Mouse (Mus musculus) kidney, postnatal 0 days (tissue): ENCODE measurements around the gene Mapkapk2. TPM values are rescaled to one million over a fixed set of nuclear protein-coding genes. Genes with fewer than 3 reads are reported as not detected.
"Not testable (repeated sequence)": the region's sequence is repeated elsewhere in the genome, so short reads cannot be mapped to it uniquely, and the experiment has no call there.

Source experiments
- ATAC-seq: fragments of 200-750 bp; cut with Nextera tagmentation; replicated peaks from 2 replicates; pipeline ENCODE4 v1.8.0; 2017; ENCODE audit warnings: low read depth, moderate number of reproducible peaks, moderate TSS enrichment, moderate library complexity; ENCODE audit not compliant: low FRiP score
- DNase-seq: peaks from one replicate; pipeline ENCODE4 v3.0.0-alpha.2; 2016; ENCODE audit warnings: low spot score
- H3K27ac ChIP-seq: fragments of 300-500 bp; sonication (generic); 2 replicates; pipeline ENCODE4 v1.5.1; 2014; ENCODE audit warnings: mild to moderate bottlenecking
- H3K27me3 ChIP-seq: fragments of 300-500 bp; sonication (generic); 2 replicates; pipeline ENCODE4 v1.6.1; 2014; ENCODE audit warnings: low read length, mixed read lengths; ENCODE audit not compliant: insufficient read depth
- H3K36me3 ChIP-seq: fragments of 300-500 bp; sonication (generic); 2 replicates; pipeline ENCODE4 v1.6.1; 2014; ENCODE audit warnings: low read length, mixed read lengths; ENCODE audit not compliant: insufficient read depth
- H3K4me1 ChIP-seq: fragments of 300-500 bp; sonication (generic); replicated peaks from 2 replicates; pipeline ENCODE4 v1.6.1; 2014; ENCODE audit warnings: antibody characterized with exemption, low read length, mixed read lengths; ENCODE audit not compliant: insufficient read depth
- H3K4me2 ChIP-seq: fragments of 300-500 bp; sonication (generic); 2 replicates; pipeline ENCODE4 v1.6.1; 2014; ENCODE audit warnings: mild to moderate bottlenecking, low read length, moderate library complexity, mixed read lengths
- H3K4me3 ChIP-seq: fragments of 300-500 bp; sonication (generic); replicated peaks from 2 replicates; pipeline ENCODE4 v1.5.1; 2014; ENCODE audit warnings: low read depth, low read length
- H3K9ac ChIP-seq: fragments of 300-500 bp; sonication (generic); 2 replicates; pipeline ENCODE4 v1.6.1; 2014; ENCODE audit warnings: low read depth, low read length
- H3K9me3 ChIP-seq: fragments of 300-500 bp; sonication (generic); replicated peaks from 2 replicates; pipeline ENCODE4 v1.6.1; 2016; ENCODE audit warnings: low read length, inconsistent platforms, mixed read lengths
- CTCF ChIP-seq: IDR thresholded peaks from 2 replicates; pipeline ENCODE4 v1.5.1; 2016; ENCODE audit warnings: antibody characterized with exemption, low read depth, mild to moderate bottlenecking, moderate library complexity
- WGBS: fragments of 180-500 bp; shearing (Covaris S2); extraction: QIAGEN DNeasy Blood & Tissue Kit; methylation state at CpG from one replicate; pipeline ENCODE4 v1.1.7; 2014; 5-methylcytosine and 5-hydroxymethylcytosine counted together
- polyA plus RNA-seq: library from polyadenylated mRNA; unstranded; fragments of >200 nt; fragmentation: Nextera tagmentation; extraction: Ambion mirVana; gene quantifications from 2 replicates; pipeline ENCODE4 v1.2.1, GENCODE M21; 2015

The Mapkapk2 gene
- 50.1 and 55.9 TPM in 2 replicates for polyA plus RNA-seq

GRCm38 (mm10) chr1:131097700-131098094 lies at the start of gene Mapkapk2:
Gene Mapkapk2 (minus strand): TSS chr1:131097826.
- Histone ChIP-seq H3K27me3 (no peaks in the 10 kb centered on the region), H3K4me2 (peak within 1 kb of the TSS; percentile 88), H3K4me3 (peak within 1 kb of the TSS; percentile 83), H3K4me1 (peaks cover 35% of the 10 kb centered on the region), H3K9me3 (no peaks in the 10 kb centered on the region), H3K9ac (peak within 1 kb of the TSS; percentile 93), H3K36me3 (no peaks in the 10 kb centered on the region), H3K27ac (peak within 1 kb of the TSS; percentile 95)
- no peak for TF ChIP-seq CTCF
- peak; percentile 98 for DNase-seq
- ATAC-seq, result peak; percentile 96
- WGBS, result 1% methylated on average over 32 of the region's 32 CpGs

DNA sequence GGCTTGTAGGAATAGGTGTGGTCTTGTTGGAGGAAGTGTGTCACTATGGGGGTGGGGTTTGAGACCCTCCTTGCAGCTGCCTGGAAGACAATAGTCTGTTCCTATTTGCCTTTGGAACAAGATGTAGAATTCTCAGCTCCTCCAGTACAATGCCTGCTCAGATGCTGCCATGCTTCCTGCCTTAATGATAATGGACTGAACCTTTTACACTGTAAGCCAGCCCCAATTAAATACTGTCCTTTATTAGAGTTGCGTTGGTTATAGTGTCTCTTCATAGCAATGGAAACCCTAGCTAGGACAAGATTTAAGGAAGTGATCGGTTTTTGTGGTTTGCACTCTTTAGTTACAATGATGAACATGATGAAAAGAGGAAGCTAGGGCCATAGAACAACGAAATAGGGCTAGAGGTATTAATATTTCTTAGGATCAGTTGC lies 48.6 kb upstream of the Mapkapk2 start:
- H3K4me2 ChIP-seq, result no peak overlapping the region
- H3K27me3 ChIP-seq, result no peaks in the 10 kb centered on the region
- H3K27ac ChIP-seq, result no peak overlapping the region
- H3K9ac ChIP-seq, result no peak overlapping the region
- DNase-seq (no peak), ATAC-seq (no peak)
- no peaks in the 10 kb centered on the region for H3K36me3 ChIP-seq
- no peak overlapping the region for H3K4me3 ChIP-seq
- TF ChIP-seq CTCF, result no peak
- WGBS, result 83% methylated on average over 3 of the region's 3 CpGs
- H3K9me3 ChIP-seq, result no peaks in the 10 kb centered on the region
- no peaks in the 10 kb centered on the region for H3K4me1 ChIP-seq

GRCm38 (mm10) chr1:131145222-131145621 lies 47.6 kb upstream of the Mapkapk2 start:
- WGBS, result 90% methylated on average over 3 of the region's 3 CpGs
- not testable (repeated sequence) for H3K4me1 ChIP-seq, H3K4me2 ChIP-seq, DNase-seq, H3K27me3 ChIP-seq, H3K9ac ChIP-seq, H3K27ac ChIP-seq, H3K9me3 ChIP-seq, H3K36me3 ChIP-seq, H3K4me3 ChIP-seq, ATAC-seq

- Histone ChIP-seq H3K27me3 (no peaks in the 10 kb centered on the region), H3K4me3 (no peak overlapping the region), H3K9ac (no peak overlapping the region), H3K4me2 (no peak overlapping the region), H3K27ac (no peak overlapping the region), H3K9me3 (no peaks in the 10 kb centered on the region), H3K36me3 (no peaks in the 10 kb centered on the region), H3K4me1 (peaks cover 4% of the 10 kb centered on the region; the same call in 1 of the 2 replicates)
- DNase-seq, result no peak
- no peak for ATAC-seq
- no peak for TF ChIP-seq CTCF
- WGBS, result 77% methylated on average over 1 of the region's 1 CpGs
Measured at GRCm38 (mm10) chr1:131142472-131142871, 44.8 kb upstream of the Mapkapk2 start.

DNA sequence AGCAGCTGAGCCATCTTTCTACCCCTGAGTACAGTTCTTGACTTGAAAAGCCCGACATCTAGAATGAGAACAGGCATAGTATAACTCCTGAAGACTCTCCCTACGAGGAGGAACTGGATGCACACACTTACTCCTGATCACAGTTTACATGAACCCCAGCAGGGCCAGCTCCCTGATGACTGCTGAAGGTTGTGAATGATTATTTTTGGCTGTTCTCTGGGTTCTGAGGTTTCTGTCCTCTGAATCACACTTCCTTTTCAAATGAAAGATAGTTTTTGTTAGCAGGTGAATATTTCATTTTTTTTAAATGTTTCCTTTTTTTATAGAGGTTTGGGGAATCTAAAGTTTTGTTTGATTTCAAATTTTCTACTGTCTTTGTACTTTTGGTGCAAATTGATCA lies 43.8 kb upstream of the Mapkapk2 start:
- Histone ChIP-seq H3K9me3 (no peaks in the 10 kb centered on the region), H3K4me2 (no peak overlapping the region), H3K27me3 (no peaks in the 10 kb centered on the region), H3K4me3 (no peak overlapping the region), H3K4me1 (peaks cover 4% of the 10 kb centered on the region; the same call in 1 of the 2 replicates), H3K27ac (no peak overlapping the region), H3K36me3 (no peaks in the 10 kb centered on the region), H3K9ac (no peak overlapping the region)
- DNase-seq (no peak), ATAC-seq (no peak)
- no peak for TF ChIP-seq CTCF
- WGBS, result 64% methylated on average over 2 of the region's 2 CpGs

GRCm38 (mm10) chr1:131139102-131140095 lies 41.8 kb upstream of the Mapkapk2 start:
- Histone ChIP-seq H3K4me3 (no peak overlapping the region; the same call in 1 of the 2 replicates), H3K36me3 (no peaks in the 10 kb centered on the region), H3K9me3 (no peaks in the 10 kb centered on the region), H3K4me2 (peak overlapping the region; percentile 99), H3K27ac (0 out of 2 replicates have a peak overlapping the region, but pooled peaks have one; percentile 72), H3K4me1 (peaks cover 4% of the 10 kb centered on the region; the same call in 1 of the 2 replicates), H3K27me3 (no peaks in the 10 kb centered on the region), H3K9ac (no peak overlapping the region)
- no peak for ATAC-seq
- WGBS, result 64% methylated on average over 11 of the region's 11 CpGs
- no peak for TF ChIP-seq CTCF
- peak; percentile 58 for DNase-seq
